Mouse (Mus musculus): ENCODE measurements around the gene Hus1b. TPM values are rescaled to one million over a fixed set of nuclear protein-coding genes. Genes with fewer than 3 reads are reported as not detected.

Gene Hus1b
- polyA plus RNA-seq, 1 experiment from 2014 or later = not detected

GRCm38 (mm10) chr13:30911931-30912625 is 35.5 kb downstream of the Hus1b start:
- Histone ChIP-seq H3K27me3 (replicated peaks; ENCODE audit: insufficient read depth, low read length) (no peaks in the 10 kb centered on the region), H3K4me2 (replicated peaks; ENCODE audit: low read depth, low read length) (no peak overlapping the region), H3K9me3 (ENCODE audit: low read length) (no peaks in the 10 kb centered on the region), H3K9ac (replicated peaks; ENCODE audit: low read depth) (no peak overlapping the region), H3K4me3 (ENCODE audit: low read depth, low read length) (no peak overlapping the region), H3K27ac (ENCODE audit: low read length) (no peak overlapping the region), H3K4me1 (ENCODE audit: insufficient read depth, low read depth, low read length) (no peaks in the 10 kb centered on the region), H3K36me3 (ENCODE audit: insufficient read depth, low read length) (no peaks in the 10 kb centered on the region)
- DNase-seq (ENCODE audit: low spot score) = no peak
- WGBS = 58% methylated on average over 5 of the region's 5 CpGs
- TF ChIP-seq EP300 (IDR thresholded peaks at IDR 0.05) = no peak
- TF ChIP-seq CTCF (IDR thresholded peaks at IDR 0.05) = no peak
- no peak for ATAC-seq

- WGBS = 57% methylated on average over 5 of the region's 5 CpGs
- Histone ChIP-seq H3K27me3 (replicated peaks; ENCODE audit: insufficient read depth, low read length) (no peaks in the 10 kb centered on the region), H3K27ac (ENCODE audit: low read length) (no peak overlapping the region), H3K4me1 (ENCODE audit: insufficient read depth, low read depth, low read length) (no peaks in the 10 kb centered on the region), H3K4me3 (ENCODE audit: low read depth, low read length) (no peak overlapping the region), H3K36me3 (ENCODE audit: insufficient read depth, low read length) (no peaks in the 10 kb centered on the region), H3K9me3 (ENCODE audit: low read length) (no peaks in the 10 kb centered on the region), H3K4me2 (replicated peaks; ENCODE audit: low read depth, low read length) (no peak overlapping the region), H3K9ac (replicated peaks; ENCODE audit: low read depth) (no peak overlapping the region)
- ATAC-seq (no peak), DNase-seq (ENCODE audit: low spot score) (no peak)
- TF ChIP-seq EP300 (IDR thresholded peaks at IDR 0.05) (no peak), CTCF (IDR thresholded peaks at IDR 0.05) (no peak)
These were observed 36.7 kb downstream of the Hus1b start for GRCm38 (mm10) chr13:30910889-30911288.

GRCm38 (mm10) chr13:30902286-30902685 is 45.3 kb downstream of the Hus1b start:
- TF ChIP-seq CTCF (IDR thresholded peaks at IDR 0.05) (no peak), EP300 (IDR thresholded peaks at IDR 0.05) (no peak)

GRCm38 (mm10) chr13:30901387-30902041 is 46.0 kb downstream of the Hus1b start:
- DNase-seq (ENCODE audit: low spot score) = peak; percentile 59
- 82% methylated on average over 7 of the region's 7 CpGs for WGBS
- H3K9ac ChIP-seq (replicated peaks; ENCODE audit: low read depth) = no peak overlapping the region
- no peak overlapping the region for H3K27ac ChIP-seq (ENCODE audit: low read length)
- no peak overlapping the region for H3K4me2 ChIP-seq (replicated peaks; ENCODE audit: low read depth, low read length)
- H3K4me3 ChIP-seq (ENCODE audit: low read depth, low read length) = no peak overlapping the region
- H3K9me3 ChIP-seq (ENCODE audit: low read length) = no peaks in the 10 kb centered on the region
- peak; percentile 65 for TF ChIP-seq CTCF (IDR thresholded peaks at IDR 0.05)
- TF ChIP-seq EP300 (IDR thresholded peaks at IDR 0.05) = no peak
- no peaks in the 10 kb centered on the region for H3K4me1 ChIP-seq (ENCODE audit: insufficient read depth, low read depth, low read length)
- ATAC-seq = no peak
- peaks cover 6% of the 10 kb centered on the region; the same call in 1 of the 2 replicates for H3K36me3 ChIP-seq (ENCODE audit: insufficient read depth, low read length)
- H3K27me3 ChIP-seq (replicated peaks; ENCODE audit: insufficient read depth, low read length) = no peaks in the 10 kb centered on the region

More at GRCm38 (mm10) chr13:30902286-30902685, 45.3 kb downstream of the Hus1b start:
- no peak overlapping the region for H3K9ac ChIP-seq (replicated peaks; ENCODE audit: low read depth)
- ATAC-seq = no peak
- no peak for DNase-seq (ENCODE audit: low spot score)
- WGBS = 72% methylated on average over 2 of the region's 2 CpGs
- H3K4me2 ChIP-seq (replicated peaks; ENCODE audit: low read depth, low read length) = no peak overlapping the region
- no peaks in the 10 kb centered on the region for H3K27me3 ChIP-seq (replicated peaks; ENCODE audit: insufficient read depth, low read length)
- no peak overlapping the region for H3K4me3 ChIP-seq (ENCODE audit: low read depth, low read length)
- no peaks in the 10 kb centered on the region for H3K9me3 ChIP-seq (ENCODE audit: low read length)
- no peaks in the 10 kb centered on the region for H3K4me1 ChIP-seq (ENCODE audit: insufficient read depth, low read depth, low read length)
- peaks cover 6% of the 10 kb centered on the region; the same call in 1 of the 2 replicates for H3K36me3 ChIP-seq (ENCODE audit: insufficient read depth, low read length)
- H3K27ac ChIP-seq (ENCODE audit: low read length) = no peak overlapping the region

Other genes with a start within 250 kb of the Hus1b start
- 0.21 and 0.33 TPM in 2 replicates for gene Irf4, start 198.5 kb downstream of the Hus1b start, polyA plus RNA-seq (2015; fragmentation: Nextera tagmentation; extraction: Ambion mirVana)
- gene Exoc2, start 26.3 kb upstream of the Hus1b start, polyA plus RNA-seq (2015; fragmentation: Nextera tagmentation; extraction: Ambion mirVana) = 17.1 and 21.3 TPM in 2 replicates
- 0.06 and 0.30 TPM in 2 replicates for gene Gm5447, start 26.4 kb upstream of the Hus1b start, polyA plus RNA-seq (2015; fragmentation: Nextera tagmentation; extraction: Ambion mirVana)